Mouse (Mus musculus) gastrocnemius, adult 8-10 months (tissue): Measurements from ENCODE around the gene Insr. TPM values are rescaled to one million over a fixed set of nuclear protein-coding genes. Genes with fewer than 3 reads are reported as not detected.
A peak's percentile ranks its signal among the peaks of the same experiment; 100 is the strongest.
"Not testable (repeated sequence)": the region's sequence is repeated elsewhere in the genome, so short reads cannot be mapped to it uniquely, and the experiment has no call there.

Experiments
- DNase-seq, 2 experiments: peaks; one replicate each; pipeline ENCODE4 v3.0.0; 2022; ENCODE audit warnings: low spot score in 2 of 2
- total RNA-seq, 4 experiments: library from RNA; stranded (reverse); gene quantifications; 2 replicates each; pipeline ENCODE4 v1.2.4; 2022

Insr gene
- total RNA-seq = 10 to 100 TPM; 60.4 to 66.9 (median 64.0) TPM

- DNase-seq = peak; percentile 92
Measured at GRCm38 (mm10) chr8:3278934-3279720, at the start of gene Insr. TSS of gene Insr (minus strand) at chr8:3279617.

GRCm38 (mm10) chr8:3327538-3328245 is 48.3 kb upstream of the Insr start:
- no peak for DNase-seq

GRCm38 (mm10) chr8:3327056-3327455 is 47.6 kb upstream of the Insr start:
- no peak for DNase-seq

GRCm38 (mm10) chr8:3324253-3324652 is 44.8 kb upstream of the Insr start:
- DNase-seq = no peak

GRCm38 (mm10) chr8:3319267-3319666 is 39.9 kb upstream of the Insr start:
- not testable (repeated sequence) for DNase-seq

- DNase-seq = no peak
Measured at GRCm38 (mm10) chr8:3316585-3316984, 37.2 kb upstream of the Insr start.

- no peak for DNase-seq
Measured at GRCm38 (mm10) chr8:3314345-3314744, 34.9 kb upstream of the Insr start.

GRCm38 (mm10) chr8:3313843-3314242 is 34.4 kb upstream of the Insr start:
- DNase-seq = no peak

GRCm38 (mm10) chr8:3313417-3313816 is 34.0 kb upstream of the Insr start:
- DNase-seq = not testable (repeated sequence)

- no peak for DNase-seq
Measured at GRCm38 (mm10) chr8:3311482-3311881, 32.1 kb upstream of the Insr start.

GRCm38 (mm10) chr8:3309636-3310035 is 30.2 kb upstream of the Insr start:
- DNase-seq = no peak

GRCm38 (mm10) chr8:3308205-3308800 is 28.9 kb upstream of the Insr start:
- DNase-seq = not testable (repeated sequence)

- no peak for DNase-seq
Measured at GRCm38 (mm10) chr8:3302131-3302530, 22.7 kb upstream of the Insr start.

- DNase-seq = no peak
Measured at GRCm38 (mm10) chr8:3299322-3299721, 19.9 kb upstream of the Insr start.

- DNase-seq = no peak
Measured at GRCm38 (mm10) chr8:3285824-3286223, 6.4 kb upstream of the Insr start.

- no peak for DNase-seq
Measured at GRCm38 (mm10) chr8:3284656-3285055, 5.2 kb upstream of the Insr start.

- no peak for DNase-seq
Measured at GRCm38 (mm10) chr8:3281296-3281695, 1.9 kb upstream of the Insr start.

- DNase-seq = no peak
Measured at GRCm38 (mm10) chr8:3280266-3280910, 971 bp upstream of the Insr start.

GRCm38 (mm10) chr8:3279721-3280077 is 282 bp upstream of the Insr start:
- no peak for DNase-seq

GRCm38 (mm10) chr8:3278181-3278820 is 1.1 kb downstream of the Insr start:
- DNase-seq = no peak

GRCm38 (mm10) chr8:3277266-3277665 is 2.2 kb downstream of the Insr start:
- no peak for DNase-seq
